Mouse (Mus musculus) cerebellum, adult 8-10 months (tissue): ENCODE measurements around the gene Bola1.
"Not testable (repeated sequence)": the region's sequence is repeated elsewhere in the genome, so short reads cannot be mapped to it uniquely, and the experiment has no call there.

Source experiments
- DNase-seq: peaks from one replicate; pipeline ENCODE4 v3.0.0; 2022

The Bola1 gene

GRCm38 (mm10) chr3:96246427-96246856, 26.9 kb upstream of the Bola1 start, which contains the start of gene Hist2h3c1:
TSS of gene Hist2h3c1 (plus strand) at chr3:96246685.
- not testable (repeated sequence) for DNase-seq

- not testable (repeated sequence) for DNase-seq
Observed at GRCm38 (mm10) chr3:96246018-96246417, 26.5 kb upstream of the Bola1 start.

GRCm38 (mm10) chr3:96245003-96245886, 25.7 kb upstream of the Bola1 start, which contains the start of gene Hist2h2aa1:
TSS of gene Hist2h2aa1 (plus strand) at chr3:96245497.
- peak; percentile 88 for DNase-seq

- DNase-seq, result no peak
Observed at GRCm38 (mm10) chr3:96243921-96244572, 24.5 kb upstream of the Bola1 start.

GRCm38 (mm10) chr3:96240799-96241197, 21.3 kb upstream of the Bola1 start:
- no peak for DNase-seq

- DNase-seq, result peak; percentile 97
Observed at GRCm38 (mm10) chr3:96239949-96240798, 20.7 kb upstream of the Bola1 start, which contains the start of gene Hist2h2aa2. TSS of gene Hist2h2aa2 (minus strand) at chr3:96240276.

- not testable (repeated sequence) for DNase-seq
Observed at GRCm38 (mm10) chr3:96238954-96239793, 19.7 kb upstream of the Bola1 start, which contains the start of gene Hist2h3c2. TSS of gene Hist2h3c2 (minus strand) at chr3:96239127.

GRCm38 (mm10) chr3:96237904-96238511, 18.5 kb upstream of the Bola1 start:
- no peak for DNase-seq

- DNase-seq, result no peak
Observed at GRCm38 (mm10) chr3:96237335-96237903, 17.9 kb upstream of the Bola1 start.

- no peak for DNase-seq
Observed at GRCm38 (mm10) chr3:96236834-96237334, 17.4 kb upstream of the Bola1 start.

GRCm38 (mm10) chr3:96235836-96236235, 16.3 kb upstream of the Bola1 start:
- DNase-seq, result no peak

GRCm38 (mm10) chr3:96234914-96235313, 15.4 kb upstream of the Bola1 start:
- no peak for DNase-seq

GRCm38 (mm10) chr3:96231758-96232120, 12.2 kb upstream of the Bola1 start:
- no peak for DNase-seq

- no peak for DNase-seq
Observed at GRCm38 (mm10) chr3:96230910-96231757, 11.6 kb upstream of the Bola1 start.

- DNase-seq, result no peak
Observed at GRCm38 (mm10) chr3:96230404-96230803, 10.9 kb upstream of the Bola1 start.

- no peak for DNase-seq
Observed at GRCm38 (mm10) chr3:96228828-96229227, 9.3 kb upstream of the Bola1 start.

- no peak for DNase-seq
Observed at GRCm38 (mm10) chr3:96226695-96227648, 7.5 kb upstream of the Bola1 start.

- DNase-seq, result no peak
Observed at GRCm38 (mm10) chr3:96225421-96225820, 5.9 kb upstream of the Bola1 start.

GRCm38 (mm10) chr3:96222774-96223173, 3.3 kb upstream of the Bola1 start:
- no peak for DNase-seq
